Mouse (Mus musculus): Measurements from ENCODE around the gene Wfs1. TPM values are rescaled to one million over a fixed set of nuclear protein-coding genes. Genes with fewer than 3 reads are reported as not detected.
"Not testable (repeated sequence)": the region's sequence is repeated elsewhere in the genome, so short reads cannot be mapped to it uniquely, and the experiment has no call there.

The Wfs1 gene
- polyA plus RNA-seq, 1 experiment from 2014 or later, result 5.2 TPM

GRCm38 (mm10) chr5:37027701-37028100 lies 38.7 kb upstream of the Wfs1 start:
- Histone ChIP-seq H3K9me3 (ENCODE audit: control insufficient read depth, low read length) (no peaks in the 10 kb centered on the region), H3K4me1 (ENCODE audit: control insufficient read depth, insufficient read depth, low read length) (peaks cover 12% of the 10 kb centered on the region), H3K36me3 (ENCODE audit: control insufficient read depth, insufficient read depth, low read length) (no peaks in the 10 kb centered on the region), H3K4me2 (ENCODE audit: low read length) (peak overlapping the region; percentile 89), H3K4me3 (replicated peaks; ENCODE audit: low read depth, low read length) (peak overlapping the region; percentile 84), H3K27me3 (ENCODE audit: control insufficient read depth, insufficient read depth, low read length) (peaks cover 36% of the 10 kb centered on the region), H3K27ac (replicated peaks; ENCODE audit: low read depth, low read length) (peak overlapping the region; percentile 78), H3K9ac (replicated peaks; ENCODE audit: low read length) (peak overlapping the region; percentile 69)
- ATAC-seq (ENCODE audit: low FRiP score, low TSS enrichment) (no peak; the same call in 1 of the 2 replicates), DNase-seq (peak; percentile 62)
- WGBS, result 12% methylated on average over 13 of the region's 13 CpGs

DNA sequence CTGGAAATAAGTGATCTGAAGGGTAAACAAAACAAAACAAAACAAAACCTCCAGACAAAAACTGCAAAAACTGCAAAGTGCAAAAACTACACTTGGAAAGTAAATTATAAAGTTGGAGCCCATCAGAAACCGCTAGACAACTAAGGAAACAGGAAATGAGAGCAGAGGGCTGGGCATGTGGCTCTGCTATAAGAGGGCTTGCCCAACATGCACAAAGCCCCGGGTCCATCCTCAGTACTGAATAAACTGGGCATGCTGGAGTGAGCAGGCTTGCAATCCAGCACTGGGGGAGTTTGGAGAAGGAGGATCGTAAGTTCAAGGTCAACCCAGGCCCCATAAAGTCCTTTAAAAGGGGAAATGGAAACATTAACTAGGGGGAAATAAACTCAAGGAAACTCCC lies 28.2 kb upstream of the Wfs1 start:
- Histone ChIP-seq H3K9ac (replicated peaks; ENCODE audit: low read length) (no peak overlapping the region), H3K4me3 (replicated peaks; ENCODE audit: low read depth, low read length) (no peak overlapping the region), H3K4me2 (ENCODE audit: low read length) (no peak overlapping the region), H3K36me3 (ENCODE audit: control insufficient read depth, insufficient read depth, low read length) (no peaks in the 10 kb centered on the region), H3K4me1 (ENCODE audit: control insufficient read depth, insufficient read depth, low read length) (no peaks in the 10 kb centered on the region), H3K9me3 (ENCODE audit: control insufficient read depth, low read length) (no peaks in the 10 kb centered on the region), H3K27ac (replicated peaks; ENCODE audit: low read depth, low read length) (no peak overlapping the region), H3K27me3 (ENCODE audit: control insufficient read depth, insufficient read depth, low read length) (peaks cover 10% of the 10 kb centered on the region; the same call in 1 of the 2 replicates)
- WGBS, result 76% methylated on average over 3 of the region's 3 CpGs
- DNase-seq (no peak), ATAC-seq (ENCODE audit: low FRiP score, low TSS enrichment) (no peak)

DNA sequence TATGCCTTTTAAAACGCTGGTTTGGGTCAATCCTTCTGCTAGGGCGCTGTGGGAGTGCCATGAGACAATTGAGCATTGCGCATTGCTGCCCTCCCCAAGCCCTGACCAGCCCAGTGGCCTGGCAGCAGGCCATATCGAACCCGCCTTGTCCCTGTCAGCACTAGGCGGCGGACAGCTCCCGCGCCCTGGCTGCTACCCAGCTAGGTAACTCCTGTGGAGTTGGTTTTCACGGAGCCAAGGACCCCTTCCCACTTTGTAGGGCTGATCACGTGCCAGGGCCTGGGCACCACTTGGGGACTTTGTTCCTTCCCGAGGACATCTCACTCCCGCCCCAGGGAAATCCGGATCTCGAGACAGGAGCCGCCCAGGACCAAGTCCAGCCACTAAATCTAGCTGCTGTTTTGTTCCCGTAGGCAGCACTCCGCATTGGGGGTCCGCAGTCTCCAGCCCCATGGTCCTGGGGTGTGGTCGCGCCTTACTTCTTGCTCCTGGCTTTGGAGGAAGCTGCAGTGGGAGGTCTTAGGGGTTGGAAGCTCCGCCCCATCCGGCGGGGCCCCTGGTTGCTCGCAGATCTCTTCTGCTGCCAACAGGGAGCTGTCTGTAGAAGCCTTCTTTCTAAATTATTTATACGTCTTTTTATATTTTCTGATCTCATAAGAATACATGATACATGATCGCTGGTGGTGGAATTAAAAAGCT lies 26.8 kb upstream of the Wfs1 start:
- H3K9ac ChIP-seq (replicated peaks; ENCODE audit: low read length), result no peak overlapping the region
- peaks cover 10% of the 10 kb centered on the region; the same call in 1 of the 2 replicates for H3K27me3 ChIP-seq (ENCODE audit: control insufficient read depth, insufficient read depth, low read length)
- H3K36me3 ChIP-seq (ENCODE audit: control insufficient read depth, insufficient read depth, low read length), result no peaks in the 10 kb centered on the region
- WGBS, result 5% methylated on average over 27 of the region's 27 CpGs
- peak overlapping the region; percentile 22 for H3K4me3 ChIP-seq (replicated peaks; ENCODE audit: low read depth, low read length)
- ATAC-seq (ENCODE audit: low FRiP score, low TSS enrichment), result no peak
- H3K4me2 ChIP-seq (ENCODE audit: low read length), result peak overlapping the region; percentile 46
- no peaks in the 10 kb centered on the region for H3K4me1 ChIP-seq (ENCODE audit: control insufficient read depth, insufficient read depth, low read length)
- no peak overlapping the region for H3K27ac ChIP-seq (replicated peaks; ENCODE audit: low read depth, low read length)
- H3K9me3 ChIP-seq (ENCODE audit: control insufficient read depth, low read length), result no peaks in the 10 kb centered on the region
- DNase-seq, result peak; percentile 55

DNA sequence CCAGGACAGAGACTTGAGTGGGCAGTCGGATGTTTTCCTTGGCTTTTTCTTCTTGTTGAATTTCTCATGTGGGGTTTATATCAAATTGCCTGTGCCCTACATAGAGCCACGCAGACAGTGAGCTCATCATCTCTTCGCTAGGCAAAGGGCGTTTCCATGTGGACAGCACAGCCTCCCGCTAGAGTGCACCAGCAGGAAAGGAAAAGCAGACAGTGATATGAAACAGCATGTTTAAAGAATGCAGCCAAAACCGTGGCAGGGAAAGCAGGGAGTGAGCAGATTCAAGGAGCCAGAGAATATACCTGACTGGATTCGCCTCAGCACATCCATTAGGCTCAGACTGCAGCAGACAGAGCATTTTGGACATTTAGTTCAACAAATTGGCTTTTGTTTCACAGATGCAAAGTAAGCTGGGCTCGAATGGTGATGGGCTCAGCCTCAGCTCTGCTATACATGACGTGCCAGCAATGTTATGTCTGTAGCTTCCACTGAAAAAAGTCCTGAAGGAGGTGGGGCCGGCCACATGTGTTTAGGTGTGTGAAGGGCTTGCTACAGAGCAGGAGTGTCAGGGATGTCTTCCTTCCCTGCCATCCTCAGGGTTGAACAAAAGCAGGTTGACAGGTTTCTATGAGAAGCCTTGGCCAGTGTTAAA lies 21.8 kb upstream of the Wfs1 start:
- Histone ChIP-seq H3K27ac (replicated peaks; ENCODE audit: low read depth, low read length) (peak overlapping the region; percentile 26; the same call in 1 of the 2 replicates), H3K9me3 (ENCODE audit: control insufficient read depth, low read length) (no peaks in the 10 kb centered on the region), H3K4me3 (replicated peaks; ENCODE audit: low read depth, low read length) (no peak overlapping the region), H3K4me1 (ENCODE audit: control insufficient read depth, insufficient read depth, low read length) (no peaks in the 10 kb centered on the region), H3K36me3 (ENCODE audit: control insufficient read depth, insufficient read depth, low read length) (no peaks in the 10 kb centered on the region), H3K9ac (replicated peaks; ENCODE audit: low read length) (no peak overlapping the region), H3K27me3 (ENCODE audit: control insufficient read depth, insufficient read depth, low read length) (peaks cover 10% of the 10 kb centered on the region; the same call in 1 of the 2 replicates), H3K4me2 (ENCODE audit: low read length) (no peak overlapping the region)
- ATAC-seq (ENCODE audit: low FRiP score, low TSS enrichment), result no peak
- 67% methylated on average over 10 of the region's 10 CpGs for WGBS
- peak; percentile 57 for DNase-seq

DNA sequence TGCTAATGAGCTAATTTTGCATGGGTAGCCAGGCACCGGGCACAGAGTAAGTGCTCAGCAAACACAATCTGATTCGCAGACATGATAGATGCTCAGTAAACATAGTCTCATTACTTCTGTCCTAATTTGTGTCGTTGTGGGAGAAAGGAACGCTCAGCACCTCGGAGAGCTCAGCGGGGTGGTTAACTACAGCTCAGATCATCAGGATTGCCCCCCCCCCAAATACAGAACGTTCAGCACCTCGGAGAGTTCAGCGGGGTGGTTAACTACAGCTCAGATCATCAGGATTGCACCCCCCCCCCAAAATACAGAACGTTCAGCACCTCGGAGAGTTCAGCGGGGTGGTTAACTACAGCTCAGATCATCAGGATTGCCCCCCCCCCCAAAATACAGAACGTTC lies 20.8 kb upstream of the Wfs1 start:
- H3K9ac ChIP-seq (replicated peaks; ENCODE audit: low read length); H3K4me2 ChIP-seq (ENCODE audit: low read length); H3K27me3 ChIP-seq (ENCODE audit: control insufficient read depth, insufficient read depth, low read length); ATAC-seq (ENCODE audit: low FRiP score, low TSS enrichment); H3K36me3 ChIP-seq (ENCODE audit: control insufficient read depth, insufficient read depth, low read length); H3K27ac ChIP-seq (replicated peaks; ENCODE audit: low read depth, low read length); H3K4me3 ChIP-seq (replicated peaks; ENCODE audit: low read depth, low read length); H3K9me3 ChIP-seq (ENCODE audit: control insufficient read depth, low read length); H3K4me1 ChIP-seq (ENCODE audit: control insufficient read depth, insufficient read depth, low read length); DNase-seq: not testable (repeated sequence)
- WGBS, result 42% methylated on average over 13 of the region's 13 CpGs

DNA sequence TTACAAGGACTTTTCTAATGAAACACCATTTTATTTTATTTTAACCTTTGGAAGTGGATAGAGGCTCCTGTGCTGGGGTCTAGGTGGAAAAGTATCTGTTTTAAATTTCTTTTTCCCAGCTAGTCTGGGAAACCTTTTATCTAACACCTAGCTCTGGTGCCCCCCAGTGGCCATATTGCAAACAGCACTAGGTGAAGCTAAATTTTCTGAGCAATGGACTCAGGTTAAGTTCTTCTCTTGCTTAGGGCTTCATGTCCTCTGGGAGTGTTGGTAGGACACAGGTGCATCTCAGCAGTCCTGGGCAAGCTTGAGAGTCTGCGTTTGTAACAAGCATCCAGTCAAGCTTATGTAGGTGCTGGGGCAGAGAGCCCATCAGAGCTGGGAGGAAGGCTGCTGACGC lies 13.0 kb upstream of the Wfs1 start:
- no peak overlapping the region for H3K27ac ChIP-seq (replicated peaks; ENCODE audit: low read depth, low read length)
- H3K4me2 ChIP-seq (ENCODE audit: low read length), result no peak overlapping the region
- H3K36me3 ChIP-seq (ENCODE audit: control insufficient read depth, insufficient read depth, low read length), result no peaks in the 10 kb centered on the region
- H3K27me3 ChIP-seq (ENCODE audit: control insufficient read depth, insufficient read depth, low read length), result no peaks in the 10 kb centered on the region
- ATAC-seq (ENCODE audit: low FRiP score, low TSS enrichment), result no peak
- DNase-seq, result peak; percentile 91
- no peak overlapping the region for H3K9ac ChIP-seq (replicated peaks; ENCODE audit: low read length)
- H3K9me3 ChIP-seq (ENCODE audit: control insufficient read depth, low read length), result no peaks in the 10 kb centered on the region
- 46% methylated on average over 2 of the region's 2 CpGs for WGBS
- no peak overlapping the region for H3K4me3 ChIP-seq (replicated peaks; ENCODE audit: low read depth, low read length)
- H3K4me1 ChIP-seq (ENCODE audit: control insufficient read depth, insufficient read depth, low read length), result no peaks in the 10 kb centered on the region

- DNase-seq, result no peak
- no peaks in the 10 kb centered on the region for H3K9me3 ChIP-seq (ENCODE audit: control insufficient read depth, low read length)
- 88% methylated on average over 9 of the region's 9 CpGs for WGBS
Observed at GRCm38 (mm10) chr5:37001002-37001401, 12.0 kb upstream of the Wfs1 start.

GRCm38 (mm10) chr5:36997996-36998395 lies 9.0 kb upstream of the Wfs1 start:
- DNase-seq (no peak), ATAC-seq (ENCODE audit: low FRiP score, low TSS enrichment) (no peak)
- Histone ChIP-seq H3K36me3 (ENCODE audit: control insufficient read depth, insufficient read depth, low read length) (no peaks in the 10 kb centered on the region), H3K4me3 (replicated peaks; ENCODE audit: low read depth, low read length) (no peak overlapping the region), H3K4me1 (ENCODE audit: control insufficient read depth, insufficient read depth, low read length) (no peaks in the 10 kb centered on the region), H3K27ac (replicated peaks; ENCODE audit: low read depth, low read length) (no peak overlapping the region), H3K27me3 (ENCODE audit: control insufficient read depth, insufficient read depth, low read length) (no peaks in the 10 kb centered on the region), H3K9me3 (ENCODE audit: control insufficient read depth, low read length) (no peaks in the 10 kb centered on the region), H3K9ac (replicated peaks; ENCODE audit: low read length) (no peak overlapping the region), H3K4me2 (ENCODE audit: low read length) (no peak overlapping the region)
- 33% methylated on average over 5 of the region's 5 CpGs for WGBS

More at GRCm38 (mm10) chr5:37001002-37001401, 12.0 kb upstream of the Wfs1 start:
- Histone ChIP-seq H3K4me3 (replicated peaks; ENCODE audit: low read depth, low read length) (no peak overlapping the region), H3K4me2 (ENCODE audit: low read length) (no peak overlapping the region), H3K9ac (replicated peaks; ENCODE audit: low read length) (no peak overlapping the region), H3K27ac (replicated peaks; ENCODE audit: low read depth, low read length) (no peak overlapping the region), H3K27me3 (ENCODE audit: control insufficient read depth, insufficient read depth, low read length) (no peaks in the 10 kb centered on the region), H3K36me3 (ENCODE audit: control insufficient read depth, insufficient read depth, low read length) (no peaks in the 10 kb centered on the region), H3K4me1 (ENCODE audit: control insufficient read depth, insufficient read depth, low read length) (no peaks in the 10 kb centered on the region)
- no peak for ATAC-seq (ENCODE audit: low FRiP score, low TSS enrichment)

GRCm38 (mm10) chr5:36996410-36996809 lies 7.4 kb upstream of the Wfs1 start:
- DNase-seq, result no peak
- Histone ChIP-seq H3K4me2 (ENCODE audit: low read length) (no peak overlapping the region), H3K36me3 (ENCODE audit: control insufficient read depth, insufficient read depth, low read length) (no peaks in the 10 kb centered on the region), H3K4me3 (replicated peaks; ENCODE audit: low read depth, low read length) (no peak overlapping the region), H3K27me3 (ENCODE audit: control insufficient read depth, insufficient read depth, low read length) (no peaks in the 10 kb centered on the region), H3K9ac (replicated peaks; ENCODE audit: low read length) (no peak overlapping the region), H3K4me1 (ENCODE audit: control insufficient read depth, insufficient read depth, low read length) (no peaks in the 10 kb centered on the region), H3K27ac (replicated peaks; ENCODE audit: low read depth, low read length) (no peak overlapping the region), H3K9me3 (ENCODE audit: control insufficient read depth, low read length) (no peaks in the 10 kb centered on the region)
- 86% methylated on average over 14 of the region's 14 CpGs for WGBS
- ATAC-seq (ENCODE audit: low FRiP score, low TSS enrichment), result no peak

Data from midbrain, embryonic 14.5 days (tissue).